Mouse (Mus musculus): ENCODE measurements around the gene Ifi203. TPM values are rescaled to one million over a fixed set of nuclear protein-coding genes. Genes with fewer than 3 reads are reported as not detected.
"Not testable (repeated sequence)": the region's sequence is repeated elsewhere in the genome, so short reads cannot be mapped to it uniquely, and the experiment has no call there.

Ifi203 gene
- polyA plus RNA-seq, 1 experiment from 2014 or later, result 1.2 TPM

DNA sequence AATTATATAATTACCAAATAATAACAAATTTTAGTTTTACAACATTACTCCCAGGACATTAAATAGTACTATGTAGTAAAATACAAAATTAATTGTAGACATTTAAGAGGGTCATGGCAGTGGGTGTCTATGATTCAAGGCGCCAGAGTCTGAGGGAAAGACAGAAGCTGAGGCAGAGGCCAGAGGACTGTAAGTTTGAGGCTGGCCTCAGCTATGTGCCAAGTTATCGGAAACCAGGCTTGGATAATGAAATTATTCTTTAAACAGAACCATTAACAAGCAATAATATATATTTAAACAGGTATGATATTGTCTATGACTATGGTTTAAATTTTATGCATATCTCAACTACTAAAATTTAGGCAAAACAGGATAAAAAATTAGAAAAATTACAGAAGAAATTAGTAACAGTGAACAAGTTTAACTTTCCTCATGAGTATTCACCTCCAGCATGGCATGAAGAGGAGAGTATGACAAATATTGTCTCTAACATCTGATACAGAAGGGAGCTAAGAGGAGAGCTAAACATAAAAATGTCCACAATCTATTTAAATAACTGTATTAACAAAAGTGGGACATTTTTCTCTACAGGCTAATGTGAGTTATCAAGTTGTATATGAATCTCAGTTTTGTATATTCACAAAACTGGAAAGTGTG is 30.5 kb downstream of the Ifi203 start:
- Histone ChIP-seq H3K36me3 (ENCODE audit: control insufficient read depth, insufficient read depth, low read length) (no peaks in the 10 kb centered on the region), H3K9ac (ENCODE audit: low read depth, low read length) (no peak overlapping the region), H3K27ac (ENCODE audit: low read depth, low read length) (no peak overlapping the region), H3K4me1 (ENCODE audit: control insufficient read depth, insufficient read depth, low read depth, low read length) (no peaks in the 10 kb centered on the region), H3K9me3 (ENCODE audit: control insufficient read depth, low read length) (no peaks in the 10 kb centered on the region), H3K4me2 (ENCODE audit: low read length) (no peak overlapping the region), H3K27me3 (replicated peaks; ENCODE audit: control insufficient read depth, insufficient read depth, low read length) (no peaks in the 10 kb centered on the region), H3K4me3 (ENCODE audit: low read length) (no peak overlapping the region)
- WGBS, result 96% methylated on average over 2 of the region's 2 CpGs
- no peak for ATAC-seq

DNA sequence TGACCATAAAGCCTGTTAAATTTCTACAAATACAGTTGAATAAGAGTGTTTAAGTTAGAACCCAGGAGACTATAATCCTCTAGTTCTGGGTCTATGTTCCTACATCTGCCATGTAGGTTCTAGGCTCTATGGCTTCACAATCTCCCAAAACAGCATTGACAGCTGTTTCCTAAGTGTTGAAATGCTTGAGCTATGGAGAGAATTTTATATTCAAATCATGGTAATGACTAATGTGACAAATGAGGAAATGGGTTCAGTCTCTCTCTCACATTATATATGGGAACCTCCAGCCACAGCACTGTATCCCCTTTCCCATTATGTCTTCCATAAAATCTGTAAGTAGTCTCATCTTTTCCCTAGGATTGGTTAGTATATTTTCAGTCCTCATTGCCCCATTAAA is 34.1 kb downstream of the Ifi203 start:
- ATAC-seq; H3K4me3 ChIP-seq (ENCODE audit: low read length); H3K9me3 ChIP-seq (ENCODE audit: control insufficient read depth, low read length): not testable (repeated sequence)

DNA sequence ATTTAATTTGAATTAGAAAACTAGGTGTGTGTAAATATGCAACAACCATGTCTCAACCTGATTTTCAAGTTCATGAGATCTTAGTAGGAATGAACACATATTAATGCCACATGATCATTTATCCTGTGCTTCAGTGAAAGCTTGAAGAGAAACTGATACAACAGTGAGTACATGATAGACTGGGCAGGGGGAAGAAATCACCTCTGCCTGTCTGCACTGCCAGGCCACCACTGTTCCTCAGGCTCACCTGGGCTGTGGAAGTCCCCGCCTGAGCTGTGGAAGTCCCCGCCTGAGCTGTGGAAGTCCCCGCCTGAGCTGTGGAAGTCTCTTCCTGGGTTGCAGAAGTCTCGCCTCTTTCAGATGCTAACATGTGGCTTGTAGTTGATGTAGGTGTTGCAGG is 36.6 kb downstream of the Ifi203 start:
- H3K9ac ChIP-seq (ENCODE audit: low read depth, low read length); H3K9me3 ChIP-seq (ENCODE audit: control insufficient read depth, low read length): not testable (repeated sequence)
- 83% methylated on average over 3 of the region's 4 CpGs for WGBS

More for the DNA sequence above, 34.1 kb downstream of the Ifi203 start:
- not testable (repeated sequence) for H3K36me3 ChIP-seq (ENCODE audit: control insufficient read depth, insufficient read depth, low read length); H3K4me1 ChIP-seq (ENCODE audit: control insufficient read depth, insufficient read depth, low read depth, low read length); H3K9ac ChIP-seq (ENCODE audit: low read depth, low read length); H3K4me2 ChIP-seq (ENCODE audit: low read length); H3K27me3 ChIP-seq (replicated peaks; ENCODE audit: control insufficient read depth, insufficient read depth, low read length); H3K27ac ChIP-seq (ENCODE audit: low read depth, low read length)

DNA sequence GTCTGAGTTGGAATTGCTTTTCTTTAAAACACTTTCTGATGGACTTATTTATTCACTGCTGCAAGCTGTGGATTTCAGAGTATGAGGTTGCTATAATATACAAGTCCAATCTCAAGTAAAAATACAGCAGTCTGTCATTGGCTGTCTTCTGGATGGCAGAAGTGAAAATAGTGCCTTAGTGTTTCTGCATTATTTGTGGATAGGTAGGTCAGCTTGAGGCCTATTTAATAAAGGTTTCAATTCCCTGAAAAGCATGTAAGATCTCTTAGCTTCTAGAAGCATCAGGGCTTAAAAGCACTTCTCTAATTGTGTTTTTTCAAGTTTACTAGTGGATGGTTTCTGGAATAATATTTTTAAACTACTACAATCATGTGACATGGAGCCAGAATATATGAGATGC is 52.7 kb downstream of the Ifi203 start:
- not testable (repeated sequence) for H3K9ac ChIP-seq (ENCODE audit: low read depth, low read length); H3K4me3 ChIP-seq (ENCODE audit: low read length); H3K4me1 ChIP-seq (ENCODE audit: control insufficient read depth, insufficient read depth, low read depth, low read length); H3K4me2 ChIP-seq (ENCODE audit: low read length); H3K27me3 ChIP-seq (replicated peaks; ENCODE audit: control insufficient read depth, insufficient read depth, low read length); H3K36me3 ChIP-seq (ENCODE audit: control insufficient read depth, insufficient read depth, low read length); H3K9me3 ChIP-seq (ENCODE audit: control insufficient read depth, low read length); H3K27ac ChIP-seq (ENCODE audit: low read depth, low read length); ATAC-seq

More for the DNA sequence above, 36.6 kb downstream of the Ifi203 start:
- H3K27ac ChIP-seq (ENCODE audit: low read depth, low read length); H3K4me3 ChIP-seq (ENCODE audit: low read length); H3K4me2 ChIP-seq (ENCODE audit: low read length); ATAC-seq; H3K4me1 ChIP-seq (ENCODE audit: control insufficient read depth, insufficient read depth, low read depth, low read length); H3K27me3 ChIP-seq (replicated peaks; ENCODE audit: control insufficient read depth, insufficient read depth, low read length); H3K36me3 ChIP-seq (ENCODE audit: control insufficient read depth, insufficient read depth, low read length): not testable (repeated sequence)

DNA sequence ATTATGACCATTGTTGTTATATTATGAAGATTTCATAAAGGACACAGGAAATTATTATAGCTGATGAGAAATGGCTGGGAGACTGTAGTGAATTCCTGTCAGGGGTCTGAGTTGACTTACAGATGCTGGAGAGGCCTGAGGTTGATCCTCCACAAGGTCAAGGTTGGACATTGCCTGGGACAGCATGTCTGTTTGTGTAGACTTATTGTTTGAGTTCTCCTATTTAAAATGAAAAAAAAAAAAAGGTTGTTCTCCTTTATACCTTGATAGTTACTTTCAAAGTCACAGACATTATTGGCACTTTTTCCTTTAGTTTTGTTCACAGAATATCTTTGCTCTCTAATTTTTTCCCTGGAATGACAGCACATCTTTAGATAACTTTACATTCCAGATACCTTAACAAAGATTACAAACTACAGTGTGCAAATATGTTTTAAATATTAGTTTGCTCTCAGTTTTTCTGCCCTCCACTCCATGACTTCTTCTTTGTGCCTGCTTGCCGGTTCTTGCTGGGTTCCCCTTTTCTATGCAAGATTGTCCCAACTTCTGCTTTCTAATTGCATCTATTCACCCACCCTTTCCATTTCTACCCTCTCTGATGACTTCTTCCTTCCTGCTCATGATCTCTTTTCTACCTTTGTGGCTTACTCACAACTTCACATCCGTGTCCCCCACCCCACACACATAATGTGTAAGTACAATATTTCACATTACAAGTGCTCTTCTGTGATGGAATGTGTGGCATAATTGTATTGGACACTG is 55.3 kb downstream of the Ifi203 start:
- ATAC-seq; H3K4me2 ChIP-seq (ENCODE audit: low read length); H3K4me1 ChIP-seq (ENCODE audit: control insufficient read depth, insufficient read depth, low read depth, low read length); H3K27me3 ChIP-seq (replicated peaks; ENCODE audit: control insufficient read depth, insufficient read depth, low read length); H3K36me3 ChIP-seq (ENCODE audit: control insufficient read depth, insufficient read depth, low read length); H3K4me3 ChIP-seq (ENCODE audit: low read length); H3K9ac ChIP-seq (ENCODE audit: low read depth, low read length); H3K9me3 ChIP-seq (ENCODE audit: control insufficient read depth, low read length); H3K27ac ChIP-seq (ENCODE audit: low read depth, low read length): not testable (repeated sequence)
- 80% methylated on average over 1 of the region's 2 CpGs for WGBS

DNA sequence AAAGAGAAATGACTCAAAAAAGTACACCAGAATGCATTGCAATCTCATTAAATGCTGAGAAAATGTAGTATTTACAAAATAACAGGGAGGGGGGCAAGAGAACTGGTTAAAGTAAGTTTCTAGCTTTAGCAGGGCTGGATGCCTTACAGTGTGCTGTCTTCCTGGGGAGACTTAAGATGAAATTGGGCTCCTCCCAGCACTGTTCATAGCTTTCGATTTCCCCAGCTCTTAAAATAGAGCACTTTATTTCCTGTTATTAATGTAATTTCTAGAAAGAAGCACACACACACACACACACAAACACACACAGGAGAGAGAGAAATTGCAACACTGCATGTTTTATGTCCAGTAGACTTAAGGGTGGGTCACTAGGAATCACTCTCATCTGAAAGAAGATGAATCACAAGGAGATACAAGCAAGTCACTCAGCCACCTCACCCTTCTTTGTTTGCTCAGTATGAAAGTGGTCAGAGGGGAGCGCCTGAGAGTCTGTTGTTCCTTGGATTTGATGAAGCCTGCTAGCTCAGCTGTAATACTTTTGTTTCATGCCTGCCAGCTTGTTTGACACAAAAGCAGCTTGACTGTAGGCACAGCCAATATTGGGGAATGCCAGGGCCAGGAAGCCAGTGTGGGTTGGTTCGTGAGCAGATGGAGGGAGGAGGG is 62.3 kb downstream of the Ifi203 start:
- H3K4me1 ChIP-seq (ENCODE audit: control insufficient read depth, insufficient read depth, low read depth, low read length); H3K9me3 ChIP-seq (ENCODE audit: control insufficient read depth, low read length); H3K4me3 ChIP-seq (ENCODE audit: low read length); H3K4me2 ChIP-seq (ENCODE audit: low read length); H3K27ac ChIP-seq (ENCODE audit: low read depth, low read length); H3K9ac ChIP-seq (ENCODE audit: low read depth, low read length); H3K36me3 ChIP-seq (ENCODE audit: control insufficient read depth, insufficient read depth, low read length); H3K27me3 ChIP-seq (replicated peaks; ENCODE audit: control insufficient read depth, insufficient read depth, low read length): not testable (repeated sequence)
- peak; percentile 60; the same call in 1 of the 2 replicates for ATAC-seq
- 62% methylated on average over 3 of the region's 3 CpGs for WGBS

DNA sequence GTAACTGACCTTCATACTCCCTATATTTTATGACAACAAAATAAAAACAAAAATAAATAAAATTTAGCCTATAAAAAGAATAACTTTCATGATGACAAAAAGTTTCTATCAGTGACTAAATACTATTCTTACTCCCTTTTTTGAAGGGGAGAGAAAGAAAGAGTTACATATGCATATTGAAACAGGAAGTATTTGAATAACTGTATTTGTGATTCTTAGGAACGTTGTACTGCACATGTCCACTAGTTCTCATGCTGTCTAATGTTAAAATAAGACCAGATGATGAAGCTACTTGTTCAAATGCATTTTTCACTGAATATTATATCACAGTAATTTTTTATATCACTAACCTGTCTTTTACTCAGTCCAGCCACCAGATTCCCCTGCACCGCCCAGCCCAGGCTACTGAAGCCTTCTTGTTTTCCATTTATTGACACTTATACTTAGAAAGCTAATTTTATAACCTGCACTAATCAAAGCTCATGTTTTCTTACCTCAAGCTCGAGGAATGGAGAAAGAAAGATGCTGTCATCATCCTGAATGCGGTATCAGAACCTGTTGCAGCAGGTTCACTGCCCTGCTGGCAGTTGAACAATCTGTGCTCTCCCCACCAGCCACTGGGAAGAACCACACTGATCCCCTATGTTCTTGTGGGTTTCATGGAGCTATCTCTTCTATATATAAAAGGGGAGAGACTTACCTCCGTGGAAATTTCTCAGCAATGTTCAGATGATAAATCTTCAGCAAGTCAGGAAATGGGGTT is 63.1 kb downstream of the Ifi203 start:
- ATAC-seq; H3K4me1 ChIP-seq (ENCODE audit: control insufficient read depth, insufficient read depth, low read depth, low read length); H3K9me3 ChIP-seq (ENCODE audit: control insufficient read depth, low read length); H3K36me3 ChIP-seq (ENCODE audit: control insufficient read depth, insufficient read depth, low read length); H3K4me3 ChIP-seq (ENCODE audit: low read length); H3K9ac ChIP-seq (ENCODE audit: low read depth, low read length); H3K27ac ChIP-seq (ENCODE audit: low read depth, low read length); H3K4me2 ChIP-seq (ENCODE audit: low read length); H3K27me3 ChIP-seq (replicated peaks; ENCODE audit: control insufficient read depth, insufficient read depth, low read length): not testable (repeated sequence)
- WGBS, result 83% methylated on average over 5 of the region's 5 CpGs

DNA sequence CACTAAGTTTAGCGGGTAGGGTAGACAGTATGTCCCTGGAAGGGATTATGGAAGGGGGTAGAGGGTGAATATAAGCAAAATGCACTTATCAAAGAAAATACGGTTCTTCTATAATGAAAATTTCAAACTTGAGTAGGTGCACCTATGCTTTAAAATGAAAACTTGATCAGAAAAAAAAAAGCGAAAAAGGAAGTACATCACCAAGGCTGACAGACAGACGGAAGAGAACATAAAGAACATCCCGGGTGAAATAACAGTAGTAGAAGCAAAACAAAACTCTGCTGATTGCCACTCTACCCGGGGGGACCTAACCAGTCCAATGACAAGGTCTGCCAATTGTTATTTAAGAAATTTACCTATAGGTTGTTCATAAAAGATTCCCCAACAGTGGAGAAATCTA is 64.2 kb downstream of the Ifi203 start:
- not testable (repeated sequence) for H3K9ac ChIP-seq (ENCODE audit: low read depth, low read length); H3K27ac ChIP-seq (ENCODE audit: low read depth, low read length); H3K4me2 ChIP-seq (ENCODE audit: low read length); H3K9me3 ChIP-seq (ENCODE audit: control insufficient read depth, low read length); ATAC-seq; H3K4me1 ChIP-seq (ENCODE audit: control insufficient read depth, insufficient read depth, low read depth, low read length); H3K27me3 ChIP-seq (replicated peaks; ENCODE audit: control insufficient read depth, insufficient read depth, low read length); H3K4me3 ChIP-seq (ENCODE audit: low read length); H3K36me3 ChIP-seq (ENCODE audit: control insufficient read depth, insufficient read depth, low read length)
- WGBS, result 91% methylated on average over 6 of the region's 6 CpGs

DNA sequence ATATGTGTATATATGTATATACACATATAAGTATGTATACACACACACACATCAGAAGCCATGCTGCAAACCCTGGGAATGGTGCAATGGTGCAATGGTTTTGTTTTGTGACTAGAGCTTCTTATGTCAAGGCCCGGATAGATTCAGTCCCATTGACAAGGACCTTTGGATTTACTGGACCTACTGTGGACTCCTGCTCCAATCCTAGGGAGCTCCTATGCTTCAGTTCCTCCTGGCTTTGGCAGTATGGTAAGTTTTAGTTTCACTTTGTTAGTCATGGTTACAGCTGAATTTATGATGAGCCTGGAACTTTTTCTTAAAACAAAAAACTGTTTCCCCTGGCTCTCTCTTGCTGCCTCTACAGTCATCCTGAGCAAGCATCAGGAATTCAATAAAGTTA is 65.3 kb downstream of the Ifi203 start:
- ATAC-seq; H3K27me3 ChIP-seq (replicated peaks; ENCODE audit: control insufficient read depth, insufficient read depth, low read length); H3K9me3 ChIP-seq (ENCODE audit: control insufficient read depth, low read length); H3K9ac ChIP-seq (ENCODE audit: low read depth, low read length); H3K27ac ChIP-seq (ENCODE audit: low read depth, low read length); H3K4me1 ChIP-seq (ENCODE audit: control insufficient read depth, insufficient read depth, low read depth, low read length); H3K4me2 ChIP-seq (ENCODE audit: low read length); H3K4me3 ChIP-seq (ENCODE audit: low read length); H3K36me3 ChIP-seq (ENCODE audit: control insufficient read depth, insufficient read depth, low read length): not testable (repeated sequence)
- 95% methylated on average over 1 of the region's 1 CpGs for WGBS

Measured in hindbrain, embryonic 16.5 days (tissue).